Mouse (Mus musculus) heart, embryonic 15.5 days (tissue): ENCODE results near the gene Serp1. TPM values are rescaled to one million over a fixed set of nuclear protein-coding genes. Genes with fewer than 3 reads are reported as not detected.
"Not testable (repeated sequence)": the region's sequence is repeated elsewhere in the genome, so short reads cannot be mapped to it uniquely, and the experiment has no call there.

ENCODE experiments used
- ATAC-seq: fragments of 200-750 bp; cut with Nextera tagmentation; replicated peaks from 2 replicates; pipeline ENCODE4 v1.8.0; 2017; ENCODE audit warnings: low read depth, moderate TSS enrichment; ENCODE audit not compliant: insufficient number of reproducible peaks, insufficient read depth, low FRiP score
- H3K27ac ChIP-seq: fragments of 300-500 bp; sonication (generic); 2 replicates; pipeline ENCODE4 v1.5.1; 2015; ENCODE audit warnings: mild to moderate bottlenecking, inconsistent platforms
- H3K27me3 ChIP-seq: fragments of 300-500 bp; sonication (generic); 2 replicates; pipeline ENCODE4 v1.6.1; 2015; ENCODE audit warnings: inconsistent platforms
- H3K36me3 ChIP-seq: fragments of 300-500 bp; sonication (generic); 2 replicates; pipeline ENCODE4 v1.6.1; 2015; ENCODE audit warnings: mild to moderate bottlenecking, inconsistent platforms
- H3K4me1 ChIP-seq: fragments of 300-500 bp; sonication (generic); replicated peaks from 2 replicates; pipeline ENCODE4 v1.6.1; 2015; ENCODE audit warnings: inconsistent platforms
- H3K4me2 ChIP-seq: fragments of 300-500 bp; sonication (generic); 2 replicates; pipeline ENCODE4 v1.6.1; 2015; ENCODE audit warnings: inconsistent platforms, mild to moderate bottlenecking, moderate library complexity
- H3K4me3 ChIP-seq: fragments of 300-500 bp; sonication (generic); 2 replicates; pipeline ENCODE4 v1.5.1; 2015; ENCODE audit warnings: mild to moderate bottlenecking, inconsistent platforms
- H3K9ac ChIP-seq: fragments of 300-500 bp; sonication (generic); 2 replicates; pipeline ENCODE4 v1.6.1; 2015; ENCODE audit warnings: mild to moderate bottlenecking, inconsistent platforms
- H3K9me3 ChIP-seq: fragments of 300-500 bp; sonication (generic); replicated peaks from 2 replicates; pipeline ENCODE4 v1.6.1; 2016; ENCODE audit warnings: inconsistent platforms
- WGBS: fragments of 180-500 bp; shearing (Covaris S2); methylation state at CpG from one replicate; pipeline ENCODE4 v1.1.7; 2015; ENCODE audit warnings: mixed read lengths; 5-methylcytosine and 5-hydroxymethylcytosine counted together
- polyA plus RNA-seq: library from polyadenylated mRNA; unstranded; fragments of >200 nt; fragmentation: Nextera tagmentation; extraction: Ambion mirVana; gene quantifications from 2 replicates; pipeline ENCODE4 v1.2.1, GENCODE M21; 2015

Gene Serp1
- polyA plus RNA-seq, 1 experiment from 2014 or later, result 80.7 TPM

- no peaks in the 10 kb centered on the region for H3K4me1 ChIP-seq
- no peaks in the 10 kb centered on the region for H3K9me3 ChIP-seq
- H3K36me3 ChIP-seq, result no peaks in the 10 kb centered on the region
- H3K27ac ChIP-seq, result no peak overlapping the region
- no peak overlapping the region for H3K9ac ChIP-seq
- no peak overlapping the region for H3K4me3 ChIP-seq
- no peaks in the 10 kb centered on the region for H3K27me3 ChIP-seq
- no peak overlapping the region for H3K4me2 ChIP-seq
- no peak for ATAC-seq
These were observed 21.0 kb downstream of the Serp1 start for GRCm38 (mm10) chr3:58504676-58505075.

DNA sequence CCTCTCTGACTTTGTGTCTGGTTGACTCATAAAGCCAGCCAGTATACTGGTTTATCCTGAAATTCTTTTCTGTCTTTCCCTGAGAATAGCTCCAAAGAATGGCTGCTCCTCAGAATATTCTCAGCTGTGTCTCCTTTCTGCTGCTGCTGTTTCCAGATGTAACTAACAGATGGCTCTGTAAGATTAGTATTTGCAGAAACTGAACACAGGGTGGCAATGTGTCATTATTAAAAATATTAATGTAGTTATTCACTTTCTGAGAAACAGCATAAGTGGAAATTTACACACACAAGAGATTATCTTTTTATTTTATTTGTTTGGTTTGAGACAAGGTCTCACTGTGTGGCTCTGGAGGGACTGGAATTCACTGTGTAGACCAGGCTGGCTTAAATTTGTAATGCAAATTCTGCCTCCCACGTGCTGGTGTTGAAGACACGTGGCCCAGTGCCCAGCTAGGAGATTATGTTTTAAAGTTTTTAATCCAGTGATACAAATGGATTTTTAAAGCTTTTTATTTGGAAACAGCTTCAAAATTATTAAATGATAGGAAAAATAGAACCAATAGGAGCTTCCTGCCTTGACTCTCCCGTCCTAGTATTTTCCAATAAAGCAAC lies 21.9 kb downstream of the Serp1 start:
- 57% methylated on average over 3 of the region's 3 CpGs for WGBS
- H3K27me3 ChIP-seq, result no peaks in the 10 kb centered on the region
- H3K36me3 ChIP-seq, result no peaks in the 10 kb centered on the region
- no peaks in the 10 kb centered on the region for H3K9me3 ChIP-seq
- no peak for ATAC-seq
- no peak overlapping the region for H3K4me3 ChIP-seq
- H3K9ac ChIP-seq, result no peak overlapping the region
- H3K27ac ChIP-seq, result no peak overlapping the region
- no peaks in the 10 kb centered on the region for H3K4me1 ChIP-seq
- H3K4me2 ChIP-seq, result no peak overlapping the region

- Histone ChIP-seq H3K27ac (no peak overlapping the region), H3K9ac (no peak overlapping the region), H3K4me2 (no peak overlapping the region), H3K27me3 (no peaks in the 10 kb centered on the region), H3K36me3 (no peaks in the 10 kb centered on the region), H3K4me3 (no peak overlapping the region), H3K4me1 (no peaks in the 10 kb centered on the region), H3K9me3 (no peaks in the 10 kb centered on the region)
- ATAC-seq, result no peak
- 41% methylated on average over 2 of the region's 2 CpGs for WGBS
These were observed 23.7 kb downstream of the Serp1 start for GRCm38 (mm10) chr3:58501961-58502360.

DNA sequence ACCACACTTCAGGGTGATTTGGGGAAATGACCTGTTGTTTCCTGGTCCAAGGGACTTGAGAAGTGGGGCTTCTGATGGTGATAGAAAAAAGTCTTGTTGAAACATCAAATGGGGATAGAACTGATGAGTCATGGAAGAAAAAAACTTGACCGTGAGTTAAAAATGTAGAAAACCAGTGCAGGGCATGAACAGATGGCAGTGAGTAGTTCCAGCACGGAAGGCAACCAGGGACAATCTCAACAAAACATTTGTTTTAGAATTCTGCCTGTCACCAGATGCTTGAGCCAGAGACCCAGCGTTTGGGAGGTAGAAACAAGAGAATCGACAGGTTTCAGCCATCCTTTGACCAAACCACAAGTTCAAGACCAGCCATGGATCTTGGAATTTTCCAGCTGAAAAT lies 32.1 kb downstream of the Serp1 start:
- H3K9me3 ChIP-seq, result no peaks in the 10 kb centered on the region
- H3K27ac ChIP-seq, result no peak overlapping the region
- ATAC-seq, result no peak
- no peak overlapping the region for H3K4me2 ChIP-seq
- no peaks in the 10 kb centered on the region for H3K36me3 ChIP-seq
- 64% methylated on average over 4 of the region's 4 CpGs for WGBS
- H3K27me3 ChIP-seq, result no peaks in the 10 kb centered on the region
- no peak overlapping the region for H3K9ac ChIP-seq
- no peaks in the 10 kb centered on the region for H3K4me1 ChIP-seq
- no peak overlapping the region for H3K4me3 ChIP-seq

- H3K27ac ChIP-seq, result no peak overlapping the region
- H3K27me3 ChIP-seq, result no peaks in the 10 kb centered on the region
- WGBS, result 63% methylated on average over 7 of the region's 7 CpGs
- no peaks in the 10 kb centered on the region for H3K4me1 ChIP-seq
- ATAC-seq, result no peak
- H3K4me3 ChIP-seq, result no peak overlapping the region
- H3K4me2 ChIP-seq, result no peak overlapping the region
- no peak overlapping the region for H3K9ac ChIP-seq
- no peaks in the 10 kb centered on the region for H3K9me3 ChIP-seq
- no peaks in the 10 kb centered on the region for H3K36me3 ChIP-seq
These were observed 34.9 kb downstream of the Serp1 start for GRCm38 (mm10) chr3:58490787-58491186.

- no peak for ATAC-seq
- no peak overlapping the region for H3K4me2 ChIP-seq
- no peaks in the 10 kb centered on the region for H3K36me3 ChIP-seq
- H3K4me1 ChIP-seq, result no peaks in the 10 kb centered on the region
- H3K4me3 ChIP-seq, result no peak overlapping the region
- H3K27ac ChIP-seq, result no peak overlapping the region
- no peaks in the 10 kb centered on the region for H3K27me3 ChIP-seq
- H3K9me3 ChIP-seq, result no peaks in the 10 kb centered on the region
- WGBS, result 65% methylated on average over 8 of the region's 8 CpGs
- H3K9ac ChIP-seq, result no peak overlapping the region
These were observed 37.5 kb downstream of the Serp1 start for GRCm38 (mm10) chr3:58487999-58488775.

DNA sequence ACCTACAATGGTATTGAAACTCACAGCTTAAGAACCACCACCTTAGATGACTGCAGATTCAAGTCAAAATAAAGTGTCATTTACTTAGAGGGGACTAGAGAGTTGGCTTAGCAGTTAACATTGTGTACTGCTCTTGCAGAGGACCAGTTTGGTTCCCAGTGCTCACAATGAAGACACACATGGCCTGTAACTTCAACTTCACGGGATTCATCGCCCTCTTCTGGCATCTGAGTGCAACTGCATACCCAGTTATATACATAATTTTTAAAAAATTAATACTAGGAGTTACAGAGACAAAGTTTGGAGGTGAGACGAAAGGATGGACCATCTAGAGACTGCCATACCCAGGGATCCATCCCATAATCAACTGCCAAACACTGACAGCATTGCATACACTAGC lies 38.6 kb downstream of the Serp1 start:
- Histone ChIP-seq H3K4me2 (no peak overlapping the region), H3K27ac (no peak overlapping the region), H3K36me3 (no peaks in the 10 kb centered on the region), H3K27me3 (no peaks in the 10 kb centered on the region), H3K9ac (no peak overlapping the region), H3K4me3 (no peak overlapping the region), H3K4me1 (no peaks in the 10 kb centered on the region), H3K9me3 (no peaks in the 10 kb centered on the region)
- ATAC-seq, result no peak
- 70% methylated on average over 3 of the region's 3 CpGs for WGBS

DNA sequence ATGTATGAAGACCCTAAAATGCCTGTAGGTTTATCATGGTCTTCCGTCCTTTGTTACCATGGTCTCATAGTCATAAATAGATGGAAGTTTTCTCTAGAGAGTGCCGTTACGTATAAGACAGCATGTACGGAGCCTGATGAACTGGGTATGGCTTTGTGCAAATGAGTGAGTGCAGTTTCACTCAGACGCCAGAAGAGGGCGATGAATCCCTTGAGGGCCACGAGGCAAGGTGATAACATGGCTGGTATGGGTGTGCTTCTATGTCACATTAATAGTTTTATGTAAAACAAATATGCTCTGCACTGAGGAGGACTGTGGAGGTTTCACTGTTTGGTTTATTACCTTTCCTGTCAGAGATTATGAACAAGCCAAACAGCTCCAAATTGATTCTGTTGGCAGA lies 39.8 kb downstream of the Serp1 start:
- WGBS, result 63% methylated on average over 7 of the region's 7 CpGs
- no peaks in the 10 kb centered on the region for H3K36me3 ChIP-seq
- no peak overlapping the region for H3K9ac ChIP-seq

GRCm38 (mm10) chr3:58478755-58479455 lies 46.8 kb downstream of the Serp1 start:
- no peak overlapping the region for H3K9ac ChIP-seq

More for the DNA sequence above, 39.8 kb downstream of the Serp1 start:
- no peak for ATAC-seq
- H3K9me3 ChIP-seq, result no peaks in the 10 kb centered on the region
- H3K4me3 ChIP-seq, result no peak overlapping the region
- no peak overlapping the region for H3K27ac ChIP-seq
- H3K4me1 ChIP-seq, result no peaks in the 10 kb centered on the region; the same call in 1 of the 2 replicates
- H3K27me3 ChIP-seq, result no peaks in the 10 kb centered on the region
- no peak overlapping the region for H3K4me2 ChIP-seq

DNA sequence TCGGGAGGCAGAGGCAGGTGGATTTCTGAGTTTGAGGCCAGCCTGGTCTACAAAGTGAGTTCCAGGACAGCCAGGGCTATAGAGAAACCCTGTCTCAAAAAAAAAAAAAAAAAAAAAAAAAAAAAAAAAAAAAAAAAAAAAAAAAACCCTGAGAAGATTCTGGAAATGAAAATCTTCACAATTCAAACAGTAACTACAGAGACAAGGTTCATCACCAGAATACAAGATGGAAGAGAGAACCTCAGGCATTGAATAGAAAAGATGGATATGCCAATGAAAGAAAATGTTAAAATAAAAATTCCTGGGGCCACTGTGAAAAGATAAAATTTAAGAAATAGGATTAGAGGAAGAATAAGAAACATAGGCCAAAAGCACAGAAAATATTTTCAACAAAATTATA lies 50.4 kb downstream of the Serp1 start:
- H3K36me3 ChIP-seq, H3K27ac ChIP-seq, H3K4me2 ChIP-seq, H3K9ac ChIP-seq, H3K4me1 ChIP-seq, H3K9me3 ChIP-seq, H3K27me3 ChIP-seq, ATAC-seq, H3K4me3 ChIP-seq: not testable (repeated sequence)
- WGBS, result 67% methylated on average over 1 of the region's 1 CpGs

More at GRCm38 (mm10) chr3:58478755-58479455, 46.8 kb downstream of the Serp1 start:
- no peak for ATAC-seq
- Histone ChIP-seq H3K4me2 (no peak overlapping the region), H3K27me3 (no peaks in the 10 kb centered on the region), H3K27ac (no peak overlapping the region), H3K4me3 (no peak overlapping the region), H3K4me1 (no peaks in the 10 kb centered on the region; the same call in 1 of the 2 replicates), H3K9me3 (no peaks in the 10 kb centered on the region), H3K36me3 (no peaks in the 10 kb centered on the region)
- 71% methylated on average over 2 of the region's 2 CpGs for WGBS
